Mouse (Mus musculus) frontal cortex, postnatal 14 days (tissue): ENCODE measurements at regions not wholly inside any gene's neighbourhood (a gene's known extent, or its start where the extent isn't known, plus 50 kb on each side); places are given as distances from the start of the nearest gene placed in this dataset.

Source experiments
- DNase-seq, 2 experiments: peaks; one replicate each; pipeline ENCODE4 v3.0.0; 2022; ENCODE audit warnings: low spot score in 2 of 2

DNA sequence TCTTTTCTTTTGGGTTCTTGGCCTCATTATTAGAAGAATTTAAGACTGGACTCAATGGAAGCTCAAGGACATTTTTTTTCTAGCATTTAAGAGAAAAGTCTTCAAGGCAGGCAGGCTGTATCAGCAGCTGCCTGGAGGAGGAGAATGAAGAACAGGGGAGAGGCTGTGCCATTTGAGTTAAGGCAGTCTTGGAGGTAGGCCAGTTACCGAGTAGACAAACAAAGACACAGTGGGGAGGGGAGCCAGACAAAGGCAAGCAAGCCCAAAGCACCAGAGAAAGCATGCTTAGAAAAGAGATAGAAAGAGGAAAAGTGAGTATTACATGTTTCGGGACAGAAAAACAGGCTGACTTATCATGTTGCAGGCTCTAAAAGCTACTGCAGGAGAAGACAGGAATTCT, 392.0 kb downstream of the Igsf11 start:
- DNase-seq, result no peak

DNA sequence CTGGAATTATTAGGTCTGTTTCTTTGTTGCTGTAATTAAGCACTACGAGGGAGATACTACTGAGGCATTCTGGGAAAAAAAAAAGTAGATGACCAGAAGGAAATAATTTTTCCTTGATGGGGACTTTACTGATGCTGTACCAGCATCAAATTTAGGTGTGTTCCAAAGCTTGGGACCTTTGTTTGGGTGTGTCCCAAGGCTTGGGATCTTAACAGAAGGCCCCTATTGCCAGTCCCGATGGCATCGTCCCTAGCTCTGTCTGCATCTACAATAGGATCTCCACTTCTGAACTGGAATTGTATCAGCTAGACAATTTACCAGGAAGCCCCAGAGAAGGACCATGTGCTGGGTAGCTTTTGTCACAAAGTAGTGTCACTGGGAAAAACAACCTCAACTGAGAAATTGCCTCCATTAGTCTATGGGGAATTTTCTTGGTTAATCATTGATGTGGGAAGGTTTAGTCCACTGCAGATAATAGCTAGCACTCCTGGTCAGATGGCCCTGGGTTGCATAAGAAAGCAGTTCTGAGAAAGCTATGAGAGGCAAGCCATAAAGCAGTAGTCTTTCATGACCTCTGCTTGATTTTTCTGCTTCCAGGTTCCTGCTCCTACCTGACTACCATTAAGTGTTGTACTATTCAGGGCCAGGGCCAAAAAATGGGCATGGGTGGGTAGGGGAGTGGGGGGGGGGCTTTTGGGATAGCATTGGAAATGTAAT, 392.7 kb downstream of the Igsf11 start:
- DNase-seq, result no peak

DNA sequence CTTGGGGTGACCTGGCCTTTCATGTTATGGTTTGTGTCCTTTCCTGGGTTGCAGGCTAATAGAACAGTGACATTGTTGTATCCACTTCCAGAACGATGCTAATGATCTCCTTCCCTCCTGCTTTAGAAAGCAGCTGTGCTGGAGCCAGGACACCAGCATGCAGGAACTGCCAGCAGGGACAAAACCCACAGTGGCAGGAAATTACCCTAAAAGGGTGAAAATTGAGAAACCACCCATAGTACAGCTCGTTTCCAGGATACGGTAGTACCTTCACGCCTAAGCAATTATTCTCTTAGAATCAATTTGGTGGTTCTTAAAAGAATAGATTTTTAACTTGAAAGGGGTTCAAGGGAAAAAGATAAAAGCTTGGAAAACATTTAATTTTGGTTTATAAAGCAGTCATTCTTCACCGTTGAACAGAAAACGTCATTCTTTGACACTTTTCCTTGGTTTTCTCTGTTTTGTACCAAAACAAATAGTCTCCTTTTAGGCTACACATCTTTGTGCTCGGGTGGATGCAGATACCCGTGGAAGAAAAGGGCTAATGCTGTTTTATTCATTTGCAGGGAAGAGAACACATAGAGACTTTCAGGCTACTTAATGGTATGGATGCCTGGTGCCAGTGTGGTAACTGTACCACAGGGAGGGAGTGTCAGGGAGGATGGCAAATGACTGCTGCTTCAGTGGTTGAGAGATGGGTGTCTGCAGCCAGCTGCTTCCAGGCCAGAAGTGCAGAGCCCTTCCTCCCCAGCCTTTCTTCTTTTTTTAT, 394.5 kb downstream of the Igsf11 start:
- DNase-seq, result no peak

DNA sequence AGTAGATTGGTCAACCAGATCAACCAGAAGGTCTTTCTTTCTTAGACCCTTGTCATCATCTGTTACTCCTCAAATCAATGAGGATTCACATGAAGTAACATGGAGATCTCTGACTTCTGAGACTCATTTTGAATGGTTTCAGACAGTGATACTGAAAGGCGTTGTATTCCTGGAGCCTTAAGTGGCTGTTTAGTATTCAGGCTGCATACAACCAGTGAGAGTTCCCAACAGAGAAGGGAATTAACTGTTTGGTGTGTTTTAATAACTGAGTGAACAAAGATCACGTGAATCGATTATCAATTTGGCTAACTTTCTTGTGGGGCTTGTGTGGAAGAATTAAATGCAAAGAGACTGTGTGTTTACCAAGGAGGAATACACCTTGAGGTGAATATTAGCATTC, 406.4 kb downstream of the Igsf11 start:
- no peak for DNase-seq

DNA sequence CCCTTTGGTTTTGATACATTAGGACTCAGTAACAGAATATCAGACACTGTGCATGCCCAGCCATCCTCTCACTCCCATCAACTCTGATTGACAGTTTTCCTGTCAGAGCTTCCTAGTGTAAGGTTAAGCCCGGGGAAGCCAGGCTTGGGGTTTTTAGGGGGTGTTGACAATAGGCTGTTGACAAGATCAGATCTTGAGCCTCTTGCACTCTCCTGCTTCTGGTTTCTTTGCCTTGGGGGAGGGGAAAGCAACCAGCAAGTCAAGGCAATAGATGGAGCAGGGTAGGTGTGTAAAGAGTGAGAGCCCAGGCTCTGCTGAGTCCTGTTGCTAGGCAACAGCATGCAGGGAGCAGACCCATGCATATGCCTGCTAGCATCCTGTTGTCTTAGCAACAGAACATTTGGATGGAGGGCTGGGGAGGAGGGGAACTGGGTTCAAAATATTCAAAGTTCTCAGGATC, 410.5 kb downstream of the Igsf11 start:
- DNase-seq, result peak in 1 of 2 experiments; percentile 50

DNA sequence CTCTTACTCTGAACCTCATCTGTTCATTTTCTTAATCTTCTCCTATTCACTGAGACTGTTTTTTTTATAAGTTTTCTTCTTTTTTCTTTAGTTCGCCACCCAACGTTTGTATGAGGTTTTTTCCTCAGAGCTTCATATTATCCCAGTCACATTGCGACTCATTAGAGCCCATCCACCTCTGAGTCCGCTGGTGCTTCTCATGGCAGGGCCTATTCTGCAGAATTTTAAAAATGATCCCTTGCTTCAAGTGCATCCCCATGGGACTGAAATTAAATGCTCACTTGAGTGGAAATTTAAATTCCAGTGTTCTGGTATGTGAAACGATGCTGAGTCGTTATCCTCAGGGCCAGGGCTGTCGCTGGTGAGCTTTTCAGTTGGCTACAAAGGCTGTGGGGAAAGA, 410.9 kb downstream of the Igsf11 start:
- no peak for DNase-seq

DNA sequence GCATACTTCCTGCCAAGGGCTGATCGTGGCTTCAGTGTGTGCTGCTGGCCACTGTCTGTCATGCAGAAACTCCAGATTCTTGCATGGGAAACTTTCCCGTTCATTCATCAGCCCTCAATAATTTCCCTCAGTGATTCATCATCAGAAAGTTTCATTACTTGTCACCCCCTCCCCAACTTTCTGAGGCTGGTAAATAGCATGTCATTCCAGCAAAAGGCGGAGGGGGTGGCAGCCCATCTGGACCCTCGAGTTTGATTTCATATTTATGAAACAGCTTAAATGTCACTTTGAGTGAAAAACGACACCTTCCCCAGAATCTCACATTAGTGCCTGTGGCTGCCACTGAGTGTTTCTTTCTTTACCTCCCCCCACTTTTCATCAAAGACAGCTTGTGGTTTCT, 415.5 kb downstream of the Igsf11 start:
- no peak for DNase-seq

DNA sequence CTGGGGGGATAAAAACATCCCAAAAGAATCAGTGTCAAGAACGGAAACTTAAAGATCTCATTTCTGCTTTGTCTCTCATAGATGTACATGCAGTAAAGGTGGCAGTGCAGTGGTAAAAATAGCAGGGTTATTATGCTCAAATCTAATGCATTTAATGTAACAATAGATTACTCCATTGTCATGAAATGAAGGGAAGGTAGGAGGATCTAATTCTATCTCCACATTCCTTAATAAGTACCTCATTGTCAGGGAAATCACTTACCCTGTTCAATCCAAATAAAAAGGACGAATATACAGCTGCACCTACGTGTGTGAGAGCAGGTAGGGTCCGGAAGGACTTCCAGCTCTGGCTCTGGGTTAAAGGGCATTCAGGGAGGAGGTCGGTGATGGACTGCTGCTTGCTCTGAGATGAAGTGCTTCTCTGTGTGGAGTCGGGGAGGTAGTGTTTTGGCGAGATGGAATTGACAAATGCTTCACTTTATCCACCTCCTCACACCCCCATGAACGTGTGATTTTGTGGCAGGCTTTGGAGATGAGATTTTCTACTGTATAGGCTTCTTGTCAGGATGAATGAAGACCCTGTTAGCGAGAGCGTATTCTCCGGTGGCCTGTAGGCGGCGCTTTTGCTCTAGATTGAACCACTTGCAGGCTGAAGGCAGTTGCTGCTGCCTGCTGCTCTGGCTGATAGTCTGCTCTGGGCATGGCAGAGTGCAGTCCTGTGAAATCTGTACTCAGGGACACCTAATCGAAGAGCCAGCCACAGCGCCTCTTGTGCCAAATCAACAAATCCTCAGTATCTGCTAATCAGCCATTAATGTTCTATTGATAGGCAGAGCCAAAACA, 424.5 kb downstream of the Igsf11 start:
- peak; percentile 80 to 87 for DNase-seq

DNA sequence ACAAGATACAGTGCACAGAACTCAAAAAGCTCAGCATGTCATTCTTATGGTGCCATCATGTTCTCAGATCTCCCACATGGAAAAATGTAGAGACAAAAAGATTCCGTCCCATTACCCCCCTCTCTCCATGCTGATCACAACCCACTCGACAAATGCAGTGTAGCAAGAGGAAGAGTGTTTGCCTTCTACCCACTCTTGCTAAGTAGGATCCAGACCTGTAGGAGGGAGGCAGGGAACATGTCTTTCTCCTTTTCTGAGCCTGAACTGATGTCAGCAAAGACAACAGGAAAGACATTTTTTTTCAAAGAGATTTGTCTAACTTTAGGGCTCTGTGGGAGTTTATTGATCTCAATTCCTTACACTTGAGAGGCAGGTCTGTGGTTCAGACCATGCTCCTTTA, 433.2 kb downstream of the Igsf11 start:
- DNase-seq, result no peak

DNA sequence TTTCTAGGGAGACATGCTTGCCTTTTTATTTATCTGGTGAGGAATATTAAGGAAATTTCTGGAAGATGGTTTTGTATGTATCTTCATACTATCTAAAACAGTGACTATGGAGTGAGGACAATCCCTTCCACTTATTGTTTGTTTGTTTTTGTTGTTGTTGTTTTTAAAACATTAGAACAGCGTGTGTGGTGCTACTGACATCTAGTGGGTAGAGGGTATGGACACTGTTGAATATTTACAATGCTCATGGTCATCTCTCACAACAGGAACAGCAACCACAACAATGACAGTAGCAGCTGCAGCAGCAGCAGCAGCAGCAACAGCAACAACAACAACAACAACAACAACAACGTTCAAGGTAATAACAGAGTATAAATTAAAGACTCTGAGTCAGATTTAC, 471.2 kb downstream of the Igsf11 start:
- no peak for DNase-seq

DNA sequence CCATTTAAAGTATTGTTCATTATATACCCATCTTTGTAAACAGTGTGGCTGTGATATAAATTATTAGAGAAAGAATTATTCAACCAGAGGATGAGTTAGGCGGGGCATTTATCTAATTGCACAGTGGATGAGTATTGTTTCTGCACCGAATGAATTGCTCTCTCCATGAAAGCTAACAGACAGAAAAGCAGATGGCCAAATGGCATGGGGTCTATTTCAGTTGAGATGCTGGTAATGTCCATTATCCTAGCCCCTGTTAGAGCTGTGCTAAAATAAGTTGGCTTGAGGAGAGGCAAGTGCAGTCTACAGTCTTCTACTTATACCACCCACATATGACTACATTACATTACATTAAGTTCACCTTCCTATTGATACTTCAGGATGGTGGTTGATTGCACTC, 475.8 kb downstream of the Igsf11 start:
- no peak for DNase-seq

DNA sequence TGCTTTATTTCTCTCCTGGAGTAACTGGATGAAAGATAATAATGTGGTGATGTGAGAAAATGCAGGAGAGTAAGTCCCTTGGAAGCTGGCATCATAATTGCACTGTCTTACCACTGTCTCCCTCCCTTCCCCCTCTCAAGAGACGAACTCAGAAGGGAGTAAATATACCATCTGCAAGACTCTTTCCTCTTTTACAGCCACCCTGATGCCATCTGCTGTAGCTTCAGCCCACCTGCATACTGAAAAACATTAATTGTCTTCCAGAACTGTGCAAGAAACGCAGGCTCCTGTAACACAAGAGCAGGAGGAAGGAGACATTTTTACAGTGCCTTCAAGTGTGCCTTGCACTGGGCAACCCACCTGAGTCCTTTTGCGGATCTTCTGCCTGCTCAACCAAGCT, 482.1 kb downstream of the Igsf11 start:
- peak; percentile 5 to 7 for DNase-seq

DNA sequence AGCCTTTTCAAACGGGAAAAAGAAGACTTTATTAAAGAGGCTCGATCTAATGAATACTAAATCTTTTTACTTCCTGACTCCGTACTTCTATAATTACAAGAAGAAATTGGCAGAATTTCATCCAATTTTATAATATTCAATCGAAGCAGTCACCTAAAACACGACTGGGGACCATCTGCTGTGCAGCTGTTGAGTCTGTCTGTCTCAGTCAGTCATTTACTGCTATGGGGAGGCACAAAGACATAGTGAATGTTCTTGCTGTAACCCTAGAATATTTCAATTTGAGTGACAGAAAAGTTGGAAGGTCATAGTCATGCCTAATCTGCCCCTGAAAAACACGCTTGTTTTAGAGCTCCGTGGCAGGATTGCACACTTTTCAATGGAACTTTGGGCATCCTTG, 487.5 kb downstream of the Igsf11 start:
- no peak for DNase-seq

DNA sequence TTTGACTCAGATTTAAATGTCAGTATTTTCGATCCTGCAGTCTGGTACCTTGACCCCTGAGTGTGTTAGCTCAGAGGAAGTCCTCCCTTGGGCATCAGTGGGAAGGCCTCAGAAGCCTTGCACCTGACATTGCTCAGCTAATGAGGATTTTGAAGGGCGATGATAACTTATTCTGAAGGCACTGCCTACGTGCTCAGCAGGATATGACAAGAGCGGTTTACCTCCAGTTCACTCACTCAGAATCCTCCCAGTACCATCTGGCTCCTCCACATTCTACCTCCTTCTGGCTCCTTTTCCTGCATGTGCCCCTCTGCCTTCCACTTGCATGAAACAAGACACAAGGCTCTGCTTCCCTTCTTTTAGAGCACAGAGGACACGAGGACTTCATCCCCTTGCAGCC, 497.5 kb downstream of the Igsf11 start:
- DNase-seq, result no peak

DNA sequence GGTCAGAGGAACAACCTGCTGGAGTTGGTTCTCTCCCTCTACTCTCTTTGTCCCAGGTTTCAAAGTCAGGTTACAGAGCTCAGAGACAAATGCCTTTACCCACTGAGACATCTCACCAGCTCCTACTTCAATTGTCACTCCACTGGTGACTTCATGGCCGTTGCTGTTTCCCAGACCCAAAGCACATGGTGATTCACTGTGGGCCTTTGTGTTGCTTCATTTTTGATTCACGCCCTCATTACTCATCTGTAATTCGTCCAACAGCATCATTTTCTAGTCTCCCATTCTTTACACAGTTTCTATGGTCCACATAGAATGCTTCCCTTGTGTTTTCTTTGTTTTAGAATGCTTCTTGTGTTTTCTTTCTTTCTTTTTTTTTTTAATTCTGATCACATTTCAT, 498.2 kb downstream of the Igsf11 start:
- DNase-seq, result no peak

DNA sequence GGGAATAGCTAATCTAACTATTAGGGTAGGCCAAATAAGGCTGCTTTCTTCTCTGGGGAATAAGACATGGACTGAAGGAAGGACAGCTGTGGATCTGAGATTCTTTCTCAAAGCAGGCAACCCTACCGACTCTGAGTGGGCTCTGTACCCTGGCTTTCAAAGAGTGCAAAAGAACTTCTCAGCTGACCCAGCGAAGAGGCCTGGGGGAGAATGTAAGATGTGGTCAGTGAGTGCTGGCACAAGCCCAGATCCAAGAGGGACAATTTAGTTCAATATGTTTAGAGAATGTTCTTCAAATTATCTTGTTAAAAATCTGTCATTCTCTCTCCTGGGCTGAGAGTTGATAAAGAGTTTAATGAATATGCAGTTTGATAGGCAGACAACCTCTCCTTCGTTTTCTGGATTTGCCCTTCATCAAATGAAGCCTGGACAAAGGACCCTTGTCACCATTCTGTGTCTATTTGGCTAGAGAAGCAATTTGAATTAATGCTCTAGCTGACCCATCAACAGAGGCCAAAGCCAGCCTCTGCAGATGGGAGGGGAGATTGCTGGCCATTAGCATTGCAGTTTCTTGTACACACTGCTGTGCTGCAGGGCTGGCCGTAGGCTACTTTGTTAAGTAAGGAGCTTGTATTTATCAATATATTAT, 509.8 kb downstream of the Igsf11 start:
- peak; percentile 15 to 17 for DNase-seq

DNA sequence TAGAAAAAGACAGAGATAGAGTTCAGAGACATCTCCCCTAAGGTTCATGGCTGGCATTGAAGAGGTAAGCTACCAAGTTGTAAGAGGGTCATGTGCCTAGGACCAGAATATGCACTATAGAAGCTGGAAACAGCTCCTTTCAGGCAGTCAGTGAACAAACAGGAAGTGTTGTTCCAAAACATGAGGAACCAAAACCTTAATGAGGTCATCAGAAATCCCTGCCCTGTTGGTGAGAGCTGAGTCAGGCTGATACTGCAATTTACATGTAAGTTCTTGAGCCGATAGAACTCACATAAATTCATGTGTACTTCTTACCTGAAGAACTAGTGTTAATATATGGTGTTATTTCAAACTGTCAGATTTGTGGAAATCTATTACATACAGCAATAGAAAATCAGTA, 539.1 kb downstream of the Igsf11 start:
- DNase-seq, result no peak

DNA sequence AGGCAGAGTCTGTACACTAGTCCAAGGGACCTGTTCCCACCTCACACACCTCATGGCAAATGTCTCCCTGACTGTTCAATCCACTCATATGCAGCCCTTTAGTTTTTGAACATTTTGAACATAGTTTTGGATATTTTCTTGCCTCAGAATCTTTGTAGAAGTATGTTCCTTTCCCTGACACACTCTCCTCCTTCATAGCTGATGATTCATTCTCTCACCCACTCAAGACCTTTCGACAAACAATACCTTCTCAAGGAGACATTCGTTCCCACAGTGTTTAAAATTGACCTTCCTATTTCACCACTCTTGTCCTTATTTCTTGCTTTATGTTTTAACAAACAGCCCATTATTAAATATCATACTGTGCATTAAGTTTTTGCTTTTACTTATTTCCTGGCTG, 538.4 kb upstream of the Lsamp start:
- no peak for DNase-seq

DNA sequence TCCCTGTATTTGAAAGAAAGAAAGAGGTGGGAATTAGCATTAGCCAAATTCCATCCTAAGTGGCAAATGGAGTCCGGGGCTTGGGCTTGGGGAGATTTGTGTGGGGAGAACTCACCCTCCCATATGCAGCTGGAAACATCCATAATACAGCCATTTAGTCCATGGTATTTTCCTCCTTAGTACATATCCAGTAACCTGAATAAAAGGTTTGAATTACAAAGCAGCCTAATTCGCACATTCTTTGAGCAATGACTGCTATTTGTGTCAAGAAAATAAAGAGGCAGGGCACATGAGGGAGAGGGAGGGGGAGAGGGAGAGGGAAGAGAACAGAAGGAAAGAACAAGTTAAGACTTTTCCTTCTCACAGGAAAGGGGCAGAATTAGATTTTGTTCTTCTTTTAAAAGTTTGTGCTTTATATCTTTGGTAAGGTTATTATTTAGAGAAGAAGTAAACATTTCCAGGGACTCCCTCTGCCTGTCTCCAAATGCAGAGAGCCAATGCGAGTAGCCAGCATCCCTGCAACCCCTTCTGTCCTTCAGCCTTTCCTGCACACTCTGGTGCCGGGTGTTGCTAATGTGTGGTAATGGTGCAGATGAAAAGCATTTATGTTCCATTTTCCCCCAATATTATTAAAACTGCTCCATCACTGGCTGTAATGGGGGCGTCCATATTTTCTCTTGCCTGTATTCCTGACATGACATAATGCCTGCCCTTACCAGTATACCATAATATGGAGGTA, 530.6 kb upstream of the Lsamp start:
- DNase-seq, result no peak
